Mouse (Mus musculus) midbrain, embryonic 13.5 days (tissue): ENCODE measurements at regions not wholly inside any gene's neighbourhood (a gene's known extent, or its start where the extent isn't known, plus 50 kb on each side); places are given as distances from the start of the nearest gene placed in this dataset.

Experiments used
- ATAC-seq: fragments of 200-750 bp; cut with Nextera tagmentation; 2 replicates; pipeline ENCODE4 v1.8.0; 2017; ENCODE audit warnings: mild to moderate bottlenecking, moderate TSS enrichment, moderate library complexity
- H3K27ac ChIP-seq: fragments of 300-500 bp; sonication (generic); 2 replicates; pipeline ENCODE4 v1.5.1; 2015; ENCODE audit warnings: inconsistent platforms, mild to moderate bottlenecking, moderate library complexity
- H3K27me3 ChIP-seq: fragments of 300-500 bp; sonication (generic); 2 replicates; pipeline ENCODE4 v1.6.1; 2015; ENCODE audit warnings: mild to moderate bottlenecking, inconsistent platforms
- H3K36me3 ChIP-seq: fragments of 300-500 bp; sonication (generic); 2 replicates; pipeline ENCODE4 v1.6.1; 2015; ENCODE audit warnings: mild to moderate bottlenecking, inconsistent platforms
- H3K4me1 ChIP-seq: fragments of 300-500 bp; sonication (generic); replicated peaks from 2 replicates; pipeline ENCODE4 v1.6.1; 2015; ENCODE audit warnings: inconsistent platforms
- H3K4me2 ChIP-seq: fragments of 300-500 bp; sonication (generic); replicated peaks from 2 replicates; pipeline ENCODE4 v1.6.1; 2015; ENCODE audit warnings: moderate library complexity, mild to moderate bottlenecking, inconsistent platforms
- H3K4me3 ChIP-seq: fragments of 300-500 bp; sonication (generic); replicated peaks from 2 replicates; pipeline ENCODE4 v1.5.1; 2015; ENCODE audit warnings: mild to moderate bottlenecking, inconsistent platforms
- H3K9ac ChIP-seq: fragments of 300-500 bp; sonication (generic); replicated peaks from 2 replicates; pipeline ENCODE4 v1.6.1; 2015; ENCODE audit warnings: mild to moderate bottlenecking, inconsistent platforms
- H3K9me3 ChIP-seq: fragments of 300-500 bp; sonication (generic); 2 replicates; pipeline ENCODE4 v1.6.1; 2016; ENCODE audit warnings: mild to moderate bottlenecking, inconsistent platforms
- WGBS: fragments of 180-500 bp; shearing (Covaris S2); methylation state at CpG from one replicate; pipeline ENCODE4 v1.1.7; 2015; 5-methylcytosine and 5-hydroxymethylcytosine counted together

DNA sequence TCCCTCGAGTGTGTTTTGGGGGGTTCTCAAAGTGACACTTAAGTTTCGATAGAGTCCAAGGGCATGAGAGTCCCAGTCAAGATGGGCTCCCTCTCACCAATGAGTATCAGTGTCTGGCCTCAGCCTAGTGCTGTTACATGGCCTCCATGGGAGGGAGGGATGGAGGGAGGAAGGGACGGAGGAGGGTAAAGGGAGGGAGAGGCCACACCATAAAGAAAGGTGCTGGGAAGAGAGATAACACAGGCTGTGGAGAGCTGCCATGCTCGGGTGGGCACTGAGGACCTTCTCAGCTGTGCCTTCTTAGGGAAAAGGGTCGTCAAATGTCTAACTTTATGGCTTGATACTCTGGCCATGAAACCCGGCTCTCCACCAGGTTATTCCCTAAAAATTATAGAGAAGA, 304.7 kb upstream of the Runx1 start:
- H3K27ac ChIP-seq, result no peak overlapping the region
- H3K4me1 ChIP-seq, result no peaks in the 10 kb centered on the region
- no peak for ATAC-seq
- H3K36me3 ChIP-seq, result no peaks in the 10 kb centered on the region
- H3K9me3 ChIP-seq, result no peaks in the 10 kb centered on the region
- no peak overlapping the region for H3K4me3 ChIP-seq
- no peak overlapping the region for H3K4me2 ChIP-seq
- no peaks in the 10 kb centered on the region for H3K27me3 ChIP-seq
- 81% methylated on average over 6 of the region's 6 CpGs for WGBS
- H3K9ac ChIP-seq, result no peak overlapping the region

DNA sequence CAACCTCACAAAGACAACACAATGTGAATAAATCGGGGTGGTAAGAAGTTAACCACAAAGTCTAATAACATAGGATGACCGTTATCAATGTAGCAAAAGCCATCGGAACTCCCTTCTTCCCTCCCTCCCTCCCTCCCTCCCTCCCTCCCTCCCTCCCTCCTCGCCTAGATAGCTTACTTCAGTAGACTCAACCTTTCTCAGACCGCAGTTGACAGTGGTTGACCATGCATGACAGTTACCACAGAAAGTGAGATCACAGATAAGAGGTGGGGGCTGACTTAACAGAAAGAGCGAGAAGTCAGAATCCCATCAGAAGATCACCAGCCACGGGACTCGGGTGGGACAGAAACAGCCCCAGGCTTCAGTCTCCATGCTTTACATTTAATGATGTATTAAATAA, 297.8 kb upstream of the Runx1 start:
- Histone ChIP-seq H3K36me3 (no peaks in the 10 kb centered on the region), H3K9me3 (no peaks in the 10 kb centered on the region), H3K4me3 (no peak overlapping the region), H3K9ac (no peak overlapping the region), H3K27ac (no peak overlapping the region), H3K4me2 (no peak overlapping the region), H3K27me3 (no peaks in the 10 kb centered on the region), H3K4me1 (no peaks in the 10 kb centered on the region)
- WGBS, result 80% methylated on average over 7 of the region's 8 CpGs
- no peak for ATAC-seq

DNA sequence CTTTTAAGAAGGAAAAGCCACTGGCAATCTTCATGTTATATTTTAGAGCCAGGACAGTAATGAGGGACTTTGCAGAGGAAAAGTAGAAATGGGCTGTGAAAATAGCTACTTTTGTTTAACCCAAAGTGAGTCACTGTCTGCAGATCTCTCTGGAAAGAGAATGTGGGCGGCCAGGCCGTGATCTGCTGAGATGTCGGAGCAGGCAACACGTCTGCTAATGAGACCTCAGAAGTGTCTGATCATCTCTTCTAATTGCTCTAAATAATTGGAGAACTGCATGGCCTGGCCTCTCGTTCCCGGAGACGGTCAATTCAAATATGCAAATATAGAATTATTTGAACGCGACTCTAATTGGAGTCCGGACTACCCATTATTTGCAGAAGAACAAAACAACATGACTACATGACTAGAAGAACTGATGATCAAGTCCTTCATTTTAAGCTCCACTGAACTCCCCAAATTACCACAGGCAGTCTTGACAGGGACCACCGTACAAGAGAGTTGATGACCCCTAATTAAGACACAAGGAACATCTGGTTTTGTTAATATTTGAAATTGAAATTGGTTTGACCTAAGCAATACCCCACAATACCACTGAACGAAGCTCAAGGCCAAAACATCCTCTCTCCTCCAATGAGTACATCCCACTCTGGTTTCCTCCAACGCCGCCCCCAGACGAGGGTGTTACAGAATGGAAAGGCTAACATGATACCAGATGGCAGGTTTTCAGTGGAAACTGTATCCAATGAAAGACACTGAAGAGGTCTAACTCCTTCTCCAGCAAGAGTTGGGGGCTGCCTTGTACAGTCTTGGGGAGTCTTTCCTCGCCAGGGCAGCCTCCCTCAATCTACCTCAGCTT, 290.4 kb upstream of the Runx1 start:
- no peaks in the 10 kb centered on the region for H3K9me3 ChIP-seq
- ATAC-seq, result no peak
- H3K4me3 ChIP-seq, result no peak overlapping the region
- no peak overlapping the region for H3K27ac ChIP-seq
- H3K4me2 ChIP-seq, result no peak overlapping the region
- no peak overlapping the region for H3K9ac ChIP-seq
- WGBS, result 78% methylated on average over 16 of the region's 16 CpGs
- no peaks in the 10 kb centered on the region for H3K36me3 ChIP-seq
- H3K4me1 ChIP-seq, result no peaks in the 10 kb centered on the region
- H3K27me3 ChIP-seq, result no peaks in the 10 kb centered on the region

DNA sequence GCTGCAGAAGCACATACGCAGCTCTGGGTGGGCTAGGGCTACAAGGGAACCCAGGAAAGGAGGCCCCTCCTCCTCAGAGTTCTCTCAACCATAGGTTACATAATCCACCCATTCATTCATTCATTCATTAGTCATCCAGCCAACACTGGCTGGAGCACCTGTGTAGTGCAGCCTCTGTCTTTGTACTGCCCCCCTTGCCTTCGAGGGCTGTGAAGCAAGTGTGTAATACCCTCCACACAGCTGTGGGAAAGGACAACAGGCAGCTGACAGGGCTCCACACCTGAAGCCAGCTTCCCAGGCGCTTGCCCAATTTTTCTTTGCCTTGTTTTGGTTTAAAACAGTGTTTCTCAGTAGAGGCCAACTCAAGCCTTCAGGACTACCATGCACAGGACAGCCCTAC, 285.0 kb upstream of the Runx1 start:
- ATAC-seq, result no peak
- 72% methylated on average over 3 of the region's 3 CpGs for WGBS
- Histone ChIP-seq H3K9me3 (no peaks in the 10 kb centered on the region), H3K4me3 (no peak overlapping the region), H3K27me3 (no peaks in the 10 kb centered on the region), H3K27ac (no peak overlapping the region), H3K4me1 (no peaks in the 10 kb centered on the region), H3K4me2 (no peak overlapping the region), H3K9ac (no peak overlapping the region), H3K36me3 (no peaks in the 10 kb centered on the region)

DNA sequence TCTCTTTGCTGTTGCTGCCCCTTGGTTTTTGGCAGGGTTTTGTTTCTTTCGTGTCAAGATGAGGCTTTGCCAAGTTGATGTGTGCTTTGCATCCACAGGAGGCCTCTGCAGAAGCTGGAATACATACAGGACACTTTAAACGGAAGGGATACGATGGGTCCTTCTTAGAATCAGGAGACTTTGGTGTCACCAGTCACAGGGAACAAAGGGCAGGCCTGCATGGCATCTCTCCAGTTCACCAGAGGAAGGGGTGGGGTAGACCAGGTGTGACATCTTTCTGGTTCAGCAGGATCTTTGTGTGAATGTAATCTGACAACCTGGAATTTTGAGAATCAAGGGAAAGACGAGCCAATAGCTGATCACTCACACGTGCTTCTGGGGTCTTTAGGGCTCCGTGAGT, 284.5 kb upstream of the Runx1 start:
- ATAC-seq, result no peak
- Histone ChIP-seq H3K27ac (no peak overlapping the region), H3K4me1 (no peaks in the 10 kb centered on the region), H3K27me3 (no peaks in the 10 kb centered on the region), H3K4me2 (no peak overlapping the region), H3K4me3 (no peak overlapping the region), H3K9me3 (no peaks in the 10 kb centered on the region), H3K9ac (no peak overlapping the region), H3K36me3 (no peaks in the 10 kb centered on the region)
- 86% methylated on average over 6 of the region's 6 CpGs for WGBS

DNA sequence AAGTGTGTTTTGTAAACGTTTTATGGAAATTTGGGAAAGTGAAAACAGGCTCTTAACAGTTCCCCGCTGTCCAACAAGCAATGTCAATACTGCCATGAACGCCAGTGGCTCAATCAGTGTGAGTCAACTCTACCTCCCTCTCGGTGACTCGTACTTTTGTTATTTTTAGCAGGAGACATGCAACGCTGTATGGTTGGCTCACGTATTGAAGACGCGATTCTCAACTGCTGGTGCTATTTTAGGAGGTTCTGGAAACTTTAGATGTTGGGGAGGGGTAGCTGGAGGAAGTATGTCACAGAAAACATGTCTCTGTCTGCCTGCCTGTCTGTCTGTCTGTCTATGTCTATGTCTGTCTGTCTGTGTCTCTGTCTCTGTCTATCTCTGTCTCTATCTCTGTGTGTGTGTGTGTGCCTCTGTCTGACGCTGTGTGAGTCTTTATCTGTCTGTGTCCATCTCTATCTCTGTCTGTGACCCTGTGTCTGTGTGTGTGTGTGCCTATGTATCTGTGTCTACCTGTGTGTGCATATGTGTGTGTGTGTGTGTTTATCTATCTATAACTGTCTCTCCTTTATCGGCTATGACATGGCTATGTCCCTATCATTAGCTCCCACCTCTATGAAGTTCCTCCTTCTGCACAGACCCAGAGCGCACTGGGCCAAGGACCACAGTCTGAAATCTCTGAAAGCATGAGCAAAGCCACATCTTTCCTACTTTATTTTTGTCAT, 283.9 kb upstream of the Runx1 start:
- Histone ChIP-seq H3K27me3 (no peaks in the 10 kb centered on the region), H3K9ac (no peak overlapping the region), H3K4me2 (no peak overlapping the region), H3K36me3 (no peaks in the 10 kb centered on the region), H3K4me3 (no peak overlapping the region), H3K9me3 (no peaks in the 10 kb centered on the region), H3K27ac (no peak overlapping the region), H3K4me1 (no peaks in the 10 kb centered on the region)
- 92% methylated on average over 12 of the region's 12 CpGs for WGBS
- no peak for ATAC-seq

DNA sequence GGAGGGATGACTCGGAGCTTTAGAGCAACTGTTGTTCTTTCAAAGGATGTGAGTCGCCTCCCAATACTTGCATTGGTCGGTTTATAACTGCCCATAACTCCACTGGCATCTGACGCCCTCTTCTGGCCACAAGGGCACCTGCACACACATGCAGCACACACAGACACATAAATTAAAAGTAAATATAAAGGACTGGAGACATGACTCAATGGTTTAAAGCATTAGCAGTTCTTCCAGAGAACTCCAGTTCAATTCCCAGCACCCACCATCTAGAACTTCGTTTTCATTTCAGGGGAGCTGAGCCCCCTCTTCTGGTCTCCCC, 281.5 kb upstream of the Runx1 start:
- WGBS, result 82% methylated on average over 5 of the region's 5 CpGs

DNA sequence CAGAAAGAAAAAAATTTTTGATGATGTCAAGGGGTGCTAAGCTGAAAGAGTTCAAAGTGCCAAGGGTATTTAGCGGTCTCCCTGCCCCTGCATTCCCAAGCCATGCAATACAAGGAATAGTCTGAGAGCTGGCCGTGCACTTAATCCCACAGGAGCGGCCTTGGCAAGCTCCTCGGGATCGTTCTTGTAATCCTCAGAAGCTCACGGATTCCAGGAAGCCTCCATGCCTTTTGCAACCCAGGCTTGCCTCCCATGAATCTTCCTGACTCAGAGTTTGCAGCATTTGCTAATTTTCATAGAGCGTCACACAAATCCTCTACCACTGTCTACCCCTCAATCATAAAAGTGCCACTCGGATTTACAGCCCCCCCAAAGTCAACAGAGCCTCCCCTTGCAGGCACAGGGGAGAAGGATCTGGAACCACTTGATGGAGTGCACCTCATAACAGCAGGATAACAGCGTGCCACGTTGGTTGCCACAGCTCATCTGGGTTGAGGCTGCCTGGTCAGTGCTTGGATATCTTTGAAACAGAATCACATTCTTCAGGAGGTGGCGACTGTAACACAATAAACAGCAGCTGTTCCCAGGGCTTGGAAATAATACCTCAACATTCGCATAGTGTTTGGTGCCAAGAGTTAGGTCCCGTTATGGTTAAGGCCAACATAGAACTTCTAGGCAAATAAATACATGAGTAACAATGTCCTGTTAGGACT, 281.0 kb upstream of the Runx1 start:
- Histone ChIP-seq H3K9me3 (no peaks in the 10 kb centered on the region), H3K27me3 (no peaks in the 10 kb centered on the region), H3K27ac (no peak overlapping the region), H3K36me3 (no peaks in the 10 kb centered on the region), H3K4me1 (no peaks in the 10 kb centered on the region), H3K4me2 (no peak overlapping the region), H3K9ac (no peak overlapping the region), H3K4me3 (no peak overlapping the region)
- ATAC-seq, result no peak
- WGBS, result 84% methylated on average over 13 of the region's 13 CpGs

More for the DNA sequence above, 281.5 kb upstream of the Runx1 start:
- Histone ChIP-seq H3K9me3 (no peaks in the 10 kb centered on the region), H3K4me1 (no peaks in the 10 kb centered on the region), H3K4me2 (no peak overlapping the region), H3K9ac (no peak overlapping the region), H3K4me3 (no peak overlapping the region), H3K36me3 (no peaks in the 10 kb centered on the region), H3K27ac (no peak overlapping the region), H3K27me3 (no peaks in the 10 kb centered on the region)
- no peak for ATAC-seq

DNA sequence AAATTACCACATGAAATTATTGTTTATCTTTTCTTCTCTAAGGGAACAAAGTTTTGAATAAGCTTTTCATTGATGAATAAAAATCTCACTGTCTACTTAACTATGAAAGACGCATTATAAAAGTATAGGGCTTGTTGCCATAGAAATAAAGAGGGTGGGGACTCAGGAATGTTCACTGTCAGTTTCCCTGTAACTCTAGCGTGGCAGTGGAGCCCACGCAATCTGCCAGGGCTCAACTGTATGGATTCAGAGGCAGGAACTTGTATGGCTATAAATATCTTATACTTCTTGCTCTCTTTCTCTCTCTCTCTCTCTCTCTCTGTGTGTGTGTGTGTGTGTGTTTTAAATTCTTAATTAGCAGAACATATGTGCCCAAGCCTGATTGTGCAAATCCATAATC, 276.2 kb upstream of the Runx1 start:
- Histone ChIP-seq H3K36me3 (no peaks in the 10 kb centered on the region), H3K27me3 (no peaks in the 10 kb centered on the region), H3K4me3 (no peak overlapping the region), H3K27ac (no peak overlapping the region), H3K9me3 (no peaks in the 10 kb centered on the region), H3K4me2 (no peak overlapping the region), H3K9ac (no peak overlapping the region), H3K4me1 (no peaks in the 10 kb centered on the region)
- ATAC-seq, result no peak
- 55% methylated on average over 3 of the region's 3 CpGs for WGBS

DNA sequence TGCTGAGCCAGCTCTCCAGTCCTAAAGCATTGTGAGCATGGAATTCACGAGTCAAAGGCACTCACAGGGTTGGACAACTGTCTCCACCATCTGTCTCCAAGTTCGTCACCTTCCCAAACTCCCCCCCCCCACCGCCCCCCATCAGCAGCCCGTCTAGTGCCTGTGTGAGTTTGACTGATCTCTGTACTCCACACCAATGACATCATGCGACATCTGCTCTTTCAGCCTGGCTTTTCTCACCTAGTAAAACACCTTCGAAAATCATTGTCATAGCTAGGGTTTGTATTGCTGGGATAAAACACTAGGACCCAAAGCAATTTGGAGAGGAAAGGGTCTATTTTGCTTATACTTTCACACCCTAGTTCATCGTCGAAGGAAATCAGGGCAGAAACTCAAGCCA, 272.1 kb upstream of the Runx1 start:
- no peak for ATAC-seq
- H3K27ac ChIP-seq, result no peak overlapping the region
- no peaks in the 10 kb centered on the region for H3K36me3 ChIP-seq
- no peak overlapping the region for H3K9ac ChIP-seq
- no peak overlapping the region for H3K4me2 ChIP-seq
- H3K27me3 ChIP-seq, result no peaks in the 10 kb centered on the region
- no peaks in the 10 kb centered on the region for H3K4me1 ChIP-seq
- no peak overlapping the region for H3K4me3 ChIP-seq
- WGBS, result 77% methylated on average over 8 of the region's 8 CpGs
- no peaks in the 10 kb centered on the region for H3K9me3 ChIP-seq

DNA sequence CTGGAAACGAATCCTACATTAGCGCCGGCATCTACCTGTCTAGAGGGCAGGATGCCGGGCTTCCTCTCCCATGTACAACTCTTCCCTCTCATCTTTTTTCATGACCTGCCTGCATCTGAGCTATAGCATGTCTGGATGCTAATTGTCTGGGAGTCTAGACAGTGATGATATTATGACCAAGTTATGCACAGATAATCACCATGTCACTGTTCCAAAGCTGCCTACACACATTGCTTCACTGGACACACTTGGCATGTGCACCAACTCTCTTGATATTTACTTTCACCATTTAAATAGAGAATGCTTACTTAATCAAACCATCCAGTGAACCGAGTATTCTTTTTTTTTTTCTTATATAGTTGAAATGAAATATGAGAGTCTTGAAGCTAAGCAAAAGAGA, 270.2 kb upstream of the Runx1 start:
- ATAC-seq, result no peak
- no peaks in the 10 kb centered on the region for H3K27me3 ChIP-seq
- H3K4me1 ChIP-seq, result no peaks in the 10 kb centered on the region
- WGBS, result 87% methylated on average over 5 of the region's 5 CpGs
- H3K9ac ChIP-seq, result no peak overlapping the region
- H3K4me3 ChIP-seq, result no peak overlapping the region
- H3K36me3 ChIP-seq, result no peaks in the 10 kb centered on the region
- no peak overlapping the region for H3K4me2 ChIP-seq
- H3K27ac ChIP-seq, result no peak overlapping the region
- H3K9me3 ChIP-seq, result no peaks in the 10 kb centered on the region

DNA sequence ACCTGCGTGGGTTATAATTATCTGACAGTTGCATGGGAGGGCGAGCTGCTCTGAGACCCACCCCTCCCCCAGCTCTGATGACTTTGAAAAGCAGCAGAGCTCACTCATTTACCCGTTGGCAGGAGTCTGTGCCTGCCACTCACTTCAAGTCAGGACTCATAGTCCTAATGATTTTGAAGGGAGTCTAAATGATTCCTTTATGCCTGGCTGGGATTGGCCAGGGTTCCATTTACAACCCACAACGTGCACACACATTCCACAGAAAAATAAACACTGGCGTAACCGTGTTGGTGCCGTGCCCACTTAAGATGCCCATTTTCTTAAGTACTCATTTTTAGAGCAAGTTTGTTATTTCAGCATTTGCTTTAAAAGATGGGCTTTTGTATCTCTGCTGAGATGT, 266.8 kb upstream of the Runx1 start:
- Histone ChIP-seq H3K9ac (no peak overlapping the region), H3K4me1 (no peaks in the 10 kb centered on the region), H3K27ac (no peak overlapping the region), H3K4me2 (no peak overlapping the region), H3K36me3 (no peaks in the 10 kb centered on the region), H3K4me3 (no peak overlapping the region), H3K9me3 (no peaks in the 10 kb centered on the region), H3K27me3 (no peaks in the 10 kb centered on the region)
- ATAC-seq, result no peak
- 73% methylated on average over 7 of the region's 7 CpGs for WGBS
